Mouse (Mus musculus) c-Kit-positive CD71-positive TER-119-negative erythroid progenitor cells, embryonic 14.5 days (primary cell): ENCODE results near the gene Vps51.

Experiments used
- DNase-seq: peaks from one replicate; pipeline ENCODE4 v3.0.0-alpha.2; 2013; ENCODE audit warnings: low read depth

The Vps51 gene

GRCm38 (mm10) chr19:6076564-6077393, at the start of gene Vps51:
Gene Vps51, minus strand, starts transcription at chr19:6077231.
- DNase-seq = peak; percentile 90

- peak; percentile 71 for DNase-seq
Observed at GRCm38 (mm10) chr19:6126289-6126688, 49.3 kb upstream of the Vps51 start.

DNA sequence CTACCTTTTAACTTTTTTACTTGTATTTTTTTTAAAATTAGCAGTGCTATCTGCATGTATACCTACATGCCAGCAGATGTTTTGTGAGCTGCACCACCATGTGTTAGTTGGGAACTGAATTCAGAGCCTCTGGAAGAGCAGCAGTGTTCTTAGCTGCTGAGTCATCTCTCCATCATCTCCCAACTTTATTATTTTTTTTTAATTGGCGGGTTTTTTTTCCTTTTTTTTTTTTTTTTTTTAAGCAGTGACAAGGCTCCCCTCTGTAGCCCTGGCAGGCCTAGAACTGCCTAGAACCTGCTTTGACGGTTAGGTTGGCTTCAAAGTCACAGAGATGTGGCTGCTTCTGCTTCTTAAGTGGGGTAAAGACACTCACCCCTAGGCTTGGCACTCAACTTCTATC, 47.9 kb upstream of the Vps51 start:
- no peak for DNase-seq

DNA sequence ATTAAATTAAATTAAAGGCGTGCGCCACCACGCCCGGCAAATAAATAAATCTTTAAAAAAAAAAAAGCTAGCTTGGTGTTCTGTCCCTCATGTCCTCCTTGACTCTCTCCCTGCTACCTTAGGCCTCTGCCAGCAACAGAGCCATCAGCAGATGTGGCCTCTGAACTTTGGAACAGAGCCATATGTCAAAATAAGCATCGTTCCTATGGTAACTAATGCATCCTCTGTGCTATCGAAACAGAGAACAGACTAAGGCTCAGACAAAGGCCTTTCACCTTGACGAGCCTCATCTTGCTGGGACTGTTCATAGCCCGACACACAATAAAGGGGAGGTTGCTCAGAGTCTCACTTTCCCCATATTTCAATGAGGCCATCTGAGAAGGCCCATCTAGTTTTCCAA, 46.3 kb upstream of the Vps51 start:
- no peak for DNase-seq

DNA sequence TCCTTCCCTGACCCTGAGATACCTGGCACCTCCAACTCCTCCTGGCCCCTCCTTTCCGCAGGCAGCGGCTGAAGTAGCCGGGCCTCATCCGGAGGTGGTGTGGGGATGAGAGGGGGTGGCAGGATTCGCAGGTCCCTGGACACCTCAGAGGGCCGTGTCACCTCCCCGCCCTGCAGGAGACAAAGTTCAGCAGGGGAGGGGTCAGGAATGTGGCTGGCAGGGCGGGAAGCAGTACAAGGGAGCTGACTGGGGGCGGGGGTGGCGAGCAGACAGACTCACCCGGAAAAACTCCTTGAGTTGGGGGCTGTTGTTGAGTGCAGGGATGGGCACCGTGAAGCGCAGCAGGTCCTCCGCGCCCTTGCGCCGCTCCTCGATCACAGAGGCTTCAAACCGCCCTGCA, 44.7 kb upstream of the Vps51 start:
- DNase-seq = no peak

DNA sequence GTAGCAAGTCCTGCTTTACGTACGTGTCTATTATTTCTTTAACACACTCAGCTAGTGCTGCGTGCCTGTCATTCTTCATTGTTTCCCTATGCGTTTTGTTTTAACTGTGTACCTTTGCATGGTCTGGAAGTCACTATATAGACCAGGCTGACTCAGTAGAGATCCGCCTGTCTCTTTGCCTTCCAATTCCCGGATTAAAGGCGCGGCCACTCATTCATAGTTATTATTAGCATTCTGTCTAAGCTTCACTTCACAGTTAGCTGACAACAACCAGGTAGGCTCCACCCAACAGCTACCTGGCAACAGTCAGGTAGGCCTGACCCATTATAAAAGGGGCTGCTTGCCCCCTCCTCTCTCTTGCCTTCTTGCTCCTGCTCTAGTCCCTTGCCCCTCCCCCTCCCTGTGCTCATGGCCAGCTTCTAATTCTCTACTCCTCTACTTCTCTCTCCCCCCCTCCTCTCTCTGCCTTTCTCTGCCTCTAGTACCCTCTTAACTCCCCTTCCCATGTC, 41.7 kb upstream of the Vps51 start:
- DNase-seq = no peak

DNA sequence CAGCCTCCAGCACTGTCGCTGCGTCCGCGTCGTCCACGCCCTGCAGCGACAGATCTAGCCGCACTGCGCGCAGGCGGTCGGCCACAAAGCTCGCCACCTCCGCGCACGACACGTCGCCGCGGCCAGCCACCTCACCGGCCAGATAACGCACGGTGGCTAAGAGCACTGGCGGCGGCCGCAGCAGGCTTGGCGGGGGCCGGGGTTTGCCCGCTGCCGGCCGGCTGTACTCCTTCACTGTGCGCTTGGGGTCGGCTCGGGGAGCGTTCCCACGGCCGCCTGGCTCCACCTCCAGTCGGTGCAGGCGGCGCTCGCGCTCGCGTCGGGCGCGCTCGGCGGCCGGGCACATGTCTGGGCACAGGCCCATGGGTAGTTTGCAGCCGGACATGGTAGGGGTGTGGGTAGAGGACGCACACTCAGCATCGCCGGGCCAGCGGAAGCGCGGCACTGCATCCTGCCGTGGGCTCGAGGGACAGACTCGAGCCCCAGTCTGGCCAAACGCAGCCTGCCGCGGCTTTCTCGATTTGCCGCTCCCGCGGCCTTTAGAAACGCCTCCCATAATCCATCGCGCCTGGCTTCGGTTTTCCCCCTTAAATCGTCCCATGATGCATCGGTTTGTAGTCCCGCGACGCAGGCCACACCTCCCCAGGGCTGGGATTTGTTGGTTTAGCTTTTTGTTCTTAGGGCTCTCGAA, 41.1 kb upstream of the Vps51 start, which contains the start of gene Sac3d1:
Gene Sac3d1 (minus strand): TSS at position 665 of the 691 bp plus-strand sequence.
- DNase-seq = peak; percentile 92

DNA sequence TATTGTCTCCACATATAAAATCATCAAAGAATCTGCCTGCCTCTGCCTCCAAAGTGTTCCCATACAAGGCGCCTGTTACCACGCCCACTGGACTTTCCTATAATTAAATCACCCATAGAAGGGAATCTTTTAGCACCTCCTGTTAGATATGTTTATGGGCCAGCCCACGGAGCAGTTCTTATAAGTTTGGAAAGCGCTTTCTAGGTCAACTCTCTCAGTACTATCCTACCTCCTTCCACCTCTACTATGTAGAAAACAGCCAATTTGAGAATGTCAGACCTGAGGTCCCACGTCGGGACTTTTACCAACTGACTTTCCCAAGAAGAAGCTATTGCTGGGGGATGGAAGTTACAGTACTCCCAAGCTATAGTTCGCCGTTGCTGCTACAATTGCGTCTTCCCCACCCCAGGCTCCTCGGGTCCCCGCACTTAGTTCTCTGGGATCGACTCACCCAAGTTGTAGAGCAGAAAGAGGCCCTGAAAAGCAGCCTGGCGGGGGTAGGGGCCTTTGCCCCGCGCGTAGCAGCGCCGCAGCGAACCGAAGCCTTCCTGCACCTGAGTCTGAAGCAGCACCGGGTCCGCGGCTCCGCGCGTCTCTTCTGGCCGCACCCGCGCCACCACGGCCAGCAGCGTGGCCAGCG, 40.4 kb upstream of the Vps51 start:
- no peak for DNase-seq

DNA sequence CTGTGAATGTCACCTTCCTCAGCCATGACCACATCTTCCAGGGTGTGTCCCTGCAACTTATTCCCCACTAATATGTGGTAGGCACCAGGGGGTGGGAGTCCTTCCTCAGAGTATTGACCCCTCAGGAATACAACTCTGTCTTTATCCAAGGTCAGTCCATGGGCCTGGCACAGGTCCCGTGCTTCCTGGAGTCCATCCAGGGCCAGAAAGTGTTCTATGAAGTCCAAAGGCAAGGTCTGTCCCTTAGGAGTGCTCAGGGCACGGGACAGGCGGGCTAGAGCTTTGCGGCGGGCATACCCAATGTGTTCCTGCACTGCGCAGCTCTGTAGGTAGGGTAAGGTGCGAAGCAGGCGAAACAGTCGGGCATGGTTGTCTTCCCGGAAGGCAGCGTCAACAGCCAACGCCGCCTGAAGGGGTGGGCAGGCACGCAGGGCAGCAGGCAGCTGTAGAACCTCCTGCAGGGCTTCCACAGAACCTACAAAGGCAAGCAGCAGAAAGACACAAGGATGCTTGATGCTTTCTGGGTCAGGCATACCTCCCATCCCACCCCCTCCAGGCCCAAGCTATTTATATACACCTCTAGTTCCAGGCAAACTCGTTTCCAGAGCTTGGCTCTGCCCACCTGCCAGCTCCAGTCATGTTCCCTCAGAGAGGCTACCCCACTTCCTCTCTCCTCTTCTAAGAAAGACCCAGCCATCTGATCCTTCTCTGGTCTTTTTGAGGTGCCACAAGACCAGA, 39.3 kb upstream of the Vps51 start:
- DNase-seq = no peak

DNA sequence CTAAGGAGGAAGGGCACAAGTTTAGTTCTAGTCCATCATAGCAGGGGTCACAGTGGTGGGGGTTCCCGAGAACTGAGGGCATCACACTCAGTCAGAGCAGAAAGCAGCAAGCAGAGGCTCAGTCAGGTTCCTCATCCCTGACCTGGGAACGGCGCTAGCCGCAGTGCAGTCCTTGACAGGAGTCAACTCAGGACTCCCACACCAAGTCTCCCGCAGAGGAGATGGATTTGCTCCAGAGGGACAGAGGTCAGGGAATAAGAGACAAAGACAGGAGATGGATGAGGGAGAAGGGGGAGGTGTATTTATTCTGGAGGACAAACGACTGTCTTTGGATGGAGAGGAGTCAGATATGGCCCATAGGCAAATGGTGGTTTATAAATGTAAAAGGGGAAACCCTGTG, 36.1 kb upstream of the Vps51 start:
- DNase-seq = no peak

DNA sequence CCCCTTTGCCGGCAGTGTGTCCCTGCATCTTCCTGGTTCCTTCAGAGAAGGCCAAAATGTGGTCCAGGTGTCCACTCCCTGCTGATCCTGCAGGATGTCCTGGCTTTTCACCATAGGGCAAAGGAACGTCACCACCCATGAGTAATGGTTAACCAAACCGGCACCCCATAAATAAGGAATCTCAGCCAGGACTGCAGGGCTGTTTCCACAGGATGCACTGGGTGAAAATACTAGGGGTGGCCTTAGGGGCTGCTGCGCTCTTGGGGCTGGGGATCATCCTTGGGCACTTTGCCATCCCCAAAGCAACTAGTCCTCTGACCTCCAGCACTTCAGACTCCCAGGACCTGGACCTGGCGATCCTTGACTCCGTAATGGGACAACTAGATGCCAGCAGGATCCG, 28.6 kb upstream of the Vps51 start, which contains the start of gene Naaladl1:
Gene Naaladl1 (plus strand): TSS at position 197 of the 400 bp plus-strand sequence.
- DNase-seq = no peak

DNA sequence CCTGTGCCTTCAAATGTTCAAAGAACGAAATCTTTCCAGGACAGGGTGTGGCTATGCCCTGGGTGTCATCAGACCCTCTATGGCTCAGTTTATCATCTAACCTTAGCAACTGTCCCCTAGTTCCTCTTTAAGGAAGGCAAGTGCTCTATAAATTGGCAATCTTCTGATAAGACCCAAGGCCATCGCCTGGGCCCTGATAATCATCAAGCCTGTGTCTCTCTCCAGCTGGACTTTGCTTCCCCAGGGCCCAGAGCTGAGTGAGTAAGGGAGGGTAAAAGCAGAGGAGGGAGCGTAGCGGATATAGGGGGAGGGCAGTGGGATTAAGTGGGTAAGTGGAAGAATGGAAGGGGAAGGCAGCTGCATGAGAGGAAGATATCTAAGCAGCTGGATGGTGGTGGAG, 27.4 kb upstream of the Vps51 start:
- DNase-seq = no peak

DNA sequence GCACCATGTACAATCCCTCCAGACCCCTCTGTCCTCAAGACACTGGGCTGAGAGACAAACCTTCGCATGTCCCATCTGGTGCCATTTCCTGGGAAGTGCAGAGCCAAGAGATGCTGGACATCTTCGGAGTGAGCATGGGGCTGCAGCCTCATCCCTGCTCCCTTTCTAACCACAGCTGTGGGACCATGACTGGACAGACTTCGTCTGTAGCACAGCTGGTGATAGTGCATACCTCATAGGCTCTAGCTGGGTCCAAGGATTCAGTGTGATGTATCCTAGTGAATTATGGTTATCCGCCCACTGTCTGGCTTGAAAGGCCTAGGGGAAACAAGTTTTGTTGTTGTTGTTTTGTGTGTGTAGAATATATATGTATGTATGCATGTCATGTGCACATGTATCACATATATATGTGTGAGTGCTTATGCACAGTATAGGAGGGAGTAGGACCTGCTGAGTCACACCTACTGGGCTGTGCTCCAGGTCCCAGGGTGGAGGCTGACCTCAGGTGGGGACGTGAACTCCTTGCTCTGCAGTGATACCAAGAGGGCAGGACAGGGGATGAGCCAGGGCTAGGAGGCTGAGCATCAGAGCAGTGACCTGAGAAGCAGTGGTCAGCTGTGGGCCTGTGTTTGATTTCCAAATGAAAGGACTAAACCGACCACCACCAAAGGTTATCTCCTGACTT, 25.3 kb upstream of the Vps51 start:
- no peak for DNase-seq

- DNase-seq = no peak
Observed at GRCm38 (mm10) chr19:6101186-6101585, 24.2 kb upstream of the Vps51 start.

- DNase-seq = no peak
Observed at GRCm38 (mm10) chr19:6097847-6098246, 20.8 kb upstream of the Vps51 start.

DNA sequence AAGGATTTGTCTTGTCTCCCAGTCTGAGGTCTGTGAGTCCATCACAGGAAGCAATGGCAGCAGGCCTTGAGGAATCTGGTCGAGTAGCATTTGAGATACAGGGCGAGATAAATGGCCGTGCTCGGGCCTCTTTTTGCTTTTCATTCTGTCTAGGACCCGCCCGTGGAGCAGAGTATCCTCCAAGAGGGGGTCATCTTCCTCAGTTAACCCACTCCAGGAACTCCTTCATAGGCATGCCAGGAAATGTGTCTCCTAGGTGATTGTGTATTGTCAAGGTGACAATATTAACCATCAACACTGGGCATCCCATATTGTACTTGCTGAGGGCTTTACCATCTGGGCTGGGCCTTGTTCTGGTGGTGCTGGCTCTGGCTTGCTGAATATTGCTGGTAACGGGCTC, 17.1 kb upstream of the Vps51 start, which contains the start of gene AC131692.1:
Gene AC131692.1 (plus strand): TSS at position 301 of the 400 bp plus-strand sequence.
- DNase-seq = no peak

DNA sequence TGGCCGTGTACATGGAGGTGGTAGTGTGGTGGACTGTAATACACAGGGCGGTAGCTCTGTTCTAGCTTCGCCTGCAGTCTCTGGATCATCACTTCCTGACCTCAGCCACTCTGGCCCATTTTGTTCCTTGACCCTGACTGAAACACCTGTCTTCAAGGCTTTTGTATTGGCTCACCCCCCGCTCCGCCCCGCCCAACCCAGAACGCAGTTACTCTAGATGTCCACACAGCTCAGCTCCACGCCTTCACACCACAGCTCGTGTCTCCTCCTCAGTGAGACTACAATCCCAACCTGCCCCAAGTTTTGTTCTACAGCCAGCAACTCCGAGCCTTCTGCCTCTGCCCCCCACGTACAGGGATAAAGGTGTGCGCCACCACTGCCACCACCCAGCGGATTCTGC, 11.8 kb upstream of the Vps51 start:
- DNase-seq = no peak

DNA sequence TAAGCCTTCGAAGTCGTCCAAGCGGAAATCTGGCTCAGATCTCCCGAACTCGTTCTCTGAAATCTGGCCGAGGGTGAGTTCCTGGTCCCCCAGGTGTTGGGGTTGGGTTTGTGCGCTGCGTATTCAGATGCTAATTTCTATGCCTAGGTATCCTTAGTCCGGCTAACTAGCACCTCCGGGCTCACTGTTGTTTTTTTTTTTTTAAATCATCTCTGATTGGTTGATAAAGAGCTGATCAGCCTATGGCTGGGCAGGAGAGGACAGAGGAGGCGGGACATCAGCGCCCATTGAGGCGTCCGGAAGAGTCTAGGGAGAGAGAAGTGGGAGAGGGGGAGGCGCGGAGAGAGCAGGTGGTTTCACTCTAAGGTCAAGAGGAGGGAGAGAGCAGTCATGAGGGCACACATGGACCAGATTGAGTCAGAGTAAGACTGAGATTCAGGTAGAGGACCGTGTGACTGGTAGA, 8.4 kb upstream of the Vps51 start:
- DNase-seq = peak; percentile 77

DNA sequence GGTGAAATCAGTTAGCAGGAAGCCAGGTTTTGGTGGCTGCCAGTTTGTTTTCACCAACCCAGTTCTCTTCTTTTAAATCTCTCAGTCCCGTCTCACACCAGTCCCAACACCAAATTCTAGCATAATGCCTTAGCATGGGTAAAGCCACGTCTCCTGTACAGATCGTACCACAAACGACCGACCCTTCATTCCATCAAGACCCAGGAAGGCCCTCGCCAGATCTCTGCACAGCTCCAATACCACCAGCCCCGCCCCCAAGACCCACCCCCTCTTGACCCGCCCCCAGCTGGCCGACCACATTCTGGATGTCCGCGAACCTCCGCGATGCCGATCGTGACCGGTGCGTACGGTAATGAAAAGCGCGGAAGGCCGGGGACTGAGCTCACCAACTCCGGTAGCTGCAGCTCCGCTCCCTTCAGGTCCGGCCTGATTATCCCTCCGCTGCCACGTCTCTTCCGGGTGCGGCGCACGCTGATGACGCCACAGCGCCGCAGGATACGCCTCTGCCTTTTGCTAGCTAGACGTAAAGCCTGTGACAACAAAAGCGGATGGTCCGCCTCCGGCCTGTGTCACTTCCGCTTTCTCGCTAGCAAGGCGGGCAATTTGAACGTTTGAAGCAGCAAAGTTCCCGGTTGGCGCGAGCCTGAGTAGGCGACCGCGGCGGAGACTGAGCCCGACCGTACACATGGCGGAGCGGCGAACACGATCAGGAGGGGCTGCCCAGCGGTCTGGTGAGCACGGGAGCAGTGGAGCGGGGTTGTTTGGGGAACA, 7.6 kb upstream of the Vps51 start, which contains the start of the genes Zfpl1 and Cdca5:
Gene Zfpl1 (minus strand): TSS at position 479 of the 771 bp plus-strand sequence.
Gene Cdca5 (plus strand): TSS at position 506 of the 771 bp plus-strand sequence.
- DNase-seq = peak; percentile 99

DNA sequence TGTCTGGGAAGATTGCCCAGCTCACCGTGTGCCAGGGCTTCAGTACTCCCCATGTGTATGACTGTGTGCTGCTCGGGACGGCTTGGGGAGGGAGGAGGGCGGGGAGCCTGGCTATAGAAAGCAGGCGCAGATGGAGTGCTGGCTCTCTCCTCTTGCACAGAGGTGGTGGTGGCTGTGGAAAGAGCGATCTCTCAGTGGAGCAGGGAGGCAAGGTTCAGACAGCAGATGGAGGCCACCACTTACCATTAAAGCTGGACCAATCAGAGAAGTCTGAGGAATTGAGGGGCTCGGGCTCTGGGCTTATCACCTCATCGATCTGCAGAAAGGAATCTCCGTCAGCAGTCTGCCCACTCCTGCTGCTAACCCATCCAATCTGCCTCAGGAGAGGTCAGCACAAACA, 5.1 kb upstream of the Vps51 start, which contains the start of gene Gm28374:
Gene Gm28374 (minus strand): TSS at position 101 of the 400 bp plus-strand sequence.
- DNase-seq = no peak
